Mouse (Mus musculus) kidney, embryonic 14.5 days (tissue): Measurements from ENCODE around the gene Fam133b. TPM values are rescaled to one million over a fixed set of nuclear protein-coding genes. Genes with fewer than 3 reads are reported as not detected.
A peak's percentile ranks its signal among the peaks of the same experiment; 100 is the strongest.

ENCODE experiments used
- ATAC-seq: fragments of 200-750 bp; cut with Nextera tagmentation; 2 replicates; pipeline ENCODE4 v1.8.0; 2017; ENCODE audit warnings: moderate number of reproducible peaks, mild to moderate bottlenecking, moderate TSS enrichment, moderate library complexity; ENCODE audit not compliant: low FRiP score, low TSS enrichment
- H3K27ac ChIP-seq: fragments of 300-500 bp; sonication (generic); 2 replicates; pipeline ENCODE4 v1.5.1; 2014; ENCODE audit warnings: low read depth, mild to moderate bottlenecking, low read length, moderate library complexity, mixed read lengths
- H3K27me3 ChIP-seq: fragments of 300-500 bp; sonication (generic); 2 replicates; pipeline ENCODE4 v1.6.1; 2014; ENCODE audit warnings: mild to moderate bottlenecking, low read length; ENCODE audit not compliant: control insufficient read depth, insufficient read depth
- H3K36me3 ChIP-seq: fragments of 300-500 bp; sonication (generic); 2 replicates; pipeline ENCODE4 v1.6.1; 2014; ENCODE audit warnings: low read length, mixed read lengths; ENCODE audit not compliant: control insufficient read depth, insufficient read depth
- H3K4me1 ChIP-seq: fragments of 300-500 bp; sonication (generic); 2 replicates; pipeline ENCODE4 v1.6.1; 2014; ENCODE audit warnings: low read length, mixed read lengths; ENCODE audit not compliant: control insufficient read depth, insufficient read depth
- H3K4me2 ChIP-seq: fragments of 300-500 bp; sonication (generic); replicated peaks from 2 replicates; pipeline ENCODE4 v1.6.1; 2014; ENCODE audit warnings: low read depth, mild to moderate bottlenecking, low read length
- H3K4me3 ChIP-seq: fragments of 300-500 bp; sonication (generic); 2 replicates; pipeline ENCODE4 v1.5.1; 2014; ENCODE audit warnings: mild to moderate bottlenecking, low read length
- H3K9ac ChIP-seq: fragments of 300-500 bp; sonication (generic); 2 replicates; pipeline ENCODE4 v1.6.1; 2014; ENCODE audit warnings: low read depth, mild to moderate bottlenecking, low read length, moderate library complexity
- H3K9me3 ChIP-seq: fragments of 300-500 bp; sonication (generic); 2 replicates; pipeline ENCODE4 v1.6.1; 2016; ENCODE audit warnings: low read length; ENCODE audit not compliant: control insufficient read depth
- WGBS: fragments of 180-500 bp; shearing (Covaris S2); extraction: QIAGEN DNeasy Blood & Tissue Kit; methylation state at CpG from one replicate; pipeline ENCODE4 v1.1.7; 2014; 5-methylcytosine and 5-hydroxymethylcytosine counted together
- polyA plus RNA-seq: library from polyadenylated mRNA; unstranded; fragments of >200 nt; fragmentation: Nextera tagmentation; extraction: Ambion mirVana; gene quantifications from 2 replicates; pipeline ENCODE4 v1.2.1, GENCODE M21; 2014

The Fam133b gene
- polyA plus RNA-seq, 1 experiment from 2014 or later = 38.9 TPM

- Histone ChIP-seq H3K36me3 (no peaks in the 10 kb centered on the region), H3K4me2 (no peak overlapping the region), H3K4me1 (0 out of 2 replicates have a peak, but pooled peaks cover 3% of the 10 kb centered on the region), H3K4me3 (no peak overlapping the region), H3K27ac (no peak overlapping the region), H3K9ac (no peak overlapping the region), H3K27me3 (no peaks in the 10 kb centered on the region), H3K9me3 (no peaks in the 10 kb centered on the region)
- no peak for ATAC-seq
- 46% methylated on average over 8 of the region's 8 CpGs for WGBS
These were observed 28.7 kb upstream of the Fam133b start for GRCm38 (mm10) chr5:3514901-3515311.

- no peak overlapping the region for H3K9ac ChIP-seq
- H3K4me3 ChIP-seq = no peak overlapping the region
- no peaks in the 10 kb centered on the region for H3K27me3 ChIP-seq
- no peak for ATAC-seq
- no peaks in the 10 kb centered on the region for H3K9me3 ChIP-seq
- H3K4me1 ChIP-seq = 0 out of 2 replicates have a peak, but pooled peaks cover 3% of the 10 kb centered on the region
- peaks cover 1% of the 10 kb centered on the region; the same call in 1 of the 2 replicates for H3K36me3 ChIP-seq
- H3K4me2 ChIP-seq = no peak overlapping the region
- no peak overlapping the region for H3K27ac ChIP-seq
- 93% methylated on average over 9 of the region's 9 CpGs for WGBS
These were observed 28.2 kb upstream of the Fam133b start for GRCm38 (mm10) chr5:3515477-3515876.

GRCm38 (mm10) chr5:3516481-3517075, 27.1 kb upstream of the Fam133b start:
- no peaks in the 10 kb centered on the region for H3K4me1 ChIP-seq
- H3K27me3 ChIP-seq = no peaks in the 10 kb centered on the region
- H3K9ac ChIP-seq = no peak overlapping the region
- peak; percentile 77 for ATAC-seq
- no peak overlapping the region for H3K4me2 ChIP-seq
- H3K27ac ChIP-seq = no peak overlapping the region
- H3K9me3 ChIP-seq = no peaks in the 10 kb centered on the region
- 58% methylated on average over 9 of the region's 9 CpGs for WGBS
- no peak overlapping the region for H3K4me3 ChIP-seq
- peaks cover 3% of the 10 kb centered on the region; the same call in 1 of the 2 replicates for H3K36me3 ChIP-seq

GRCm38 (mm10) chr5:3520493-3521359, 22.9 kb upstream of the Fam133b start:
- no peak for ATAC-seq
- no peaks in the 10 kb centered on the region for H3K9me3 ChIP-seq
- WGBS = 82% methylated on average over 18 of the region's 18 CpGs
- no peak overlapping the region for H3K9ac ChIP-seq
- no peak overlapping the region for H3K4me2 ChIP-seq
- H3K4me1 ChIP-seq = no peaks in the 10 kb centered on the region
- H3K36me3 ChIP-seq = peaks cover 3% of the 10 kb centered on the region; the same call in 1 of the 2 replicates
- no peak overlapping the region for H3K27ac ChIP-seq
- no peaks in the 10 kb centered on the region for H3K27me3 ChIP-seq
- no peak overlapping the region for H3K4me3 ChIP-seq

- WGBS = 91% methylated on average over 12 of the region's 12 CpGs
- Histone ChIP-seq H3K27me3 (no peaks in the 10 kb centered on the region), H3K9ac (no peak overlapping the region)
These were observed 21.9 kb upstream of the Fam133b start for GRCm38 (mm10) chr5:3521741-3522140.

GRCm38 (mm10) chr5:3522826-3523225, 20.8 kb upstream of the Fam133b start:
- no peaks in the 10 kb centered on the region for H3K27me3 ChIP-seq
- 93% methylated on average over 10 of the region's 10 CpGs for WGBS
- no peak overlapping the region for H3K4me2 ChIP-seq
- no peak overlapping the region for H3K9ac ChIP-seq
- H3K9me3 ChIP-seq = no peaks in the 10 kb centered on the region
- no peak overlapping the region for H3K4me3 ChIP-seq
- no peaks in the 10 kb centered on the region for H3K4me1 ChIP-seq
- H3K36me3 ChIP-seq = peaks cover 3% of the 10 kb centered on the region; the same call in 1 of the 2 replicates
- H3K27ac ChIP-seq = no peak overlapping the region
- ATAC-seq = no peak

More at GRCm38 (mm10) chr5:3521741-3522140, 21.9 kb upstream of the Fam133b start:
- no peaks in the 10 kb centered on the region for H3K4me1 ChIP-seq
- no peak for ATAC-seq
- no peak overlapping the region for H3K4me3 ChIP-seq
- H3K27ac ChIP-seq = no peak overlapping the region
- no peaks in the 10 kb centered on the region for H3K9me3 ChIP-seq
- H3K36me3 ChIP-seq = peaks cover 3% of the 10 kb centered on the region; the same call in 1 of the 2 replicates
- H3K4me2 ChIP-seq = no peak overlapping the region

GRCm38 (mm10) chr5:3527041-3527691, 16.5 kb upstream of the Fam133b start:
- Histone ChIP-seq H3K36me3 (no peaks in the 10 kb centered on the region), H3K9me3 (no peaks in the 10 kb centered on the region), H3K9ac (no peak overlapping the region), H3K4me3 (no peak overlapping the region), H3K4me1 (no peaks in the 10 kb centered on the region), H3K4me2 (no peak overlapping the region), H3K27ac (no peak overlapping the region), H3K27me3 (no peaks in the 10 kb centered on the region)
- WGBS = 20% methylated on average over 5 of the region's 5 CpGs
- ATAC-seq = peak; percentile 75

GRCm38 (mm10) chr5:3529585-3530189, 13.9 kb upstream of the Fam133b start:
- WGBS = 87% methylated on average over 10 of the region's 10 CpGs
- no peak for ATAC-seq
- Histone ChIP-seq H3K27me3 (no peaks in the 10 kb centered on the region), H3K4me2 (no peak overlapping the region), H3K4me1 (no peaks in the 10 kb centered on the region), H3K9me3 (no peaks in the 10 kb centered on the region), H3K9ac (no peak overlapping the region), H3K27ac (no peak overlapping the region), H3K4me3 (no peak overlapping the region), H3K36me3 (no peaks in the 10 kb centered on the region)
